Mouse (Mus musculus) limb, embryonic 15.5 days (tissue): ENCODE results near the gene Gm20219. TPM values are rescaled to one million over a fixed set of nuclear protein-coding genes. Genes with fewer than 3 reads are reported as not detected.
A peak's percentile ranks its signal among the peaks of the same experiment; 100 is the strongest.

Experiments used
- ATAC-seq: fragments of 200-750 bp; cut with Nextera tagmentation; 2 replicates; pipeline ENCODE4 v1.8.0; 2017; ENCODE audit warnings: low read depth, moderate TSS enrichment; ENCODE audit not compliant: insufficient number of reproducible peaks, low FRiP score, low TSS enrichment
- H3K27ac ChIP-seq: fragments of 300-500 bp; sonication (generic); 2 replicates; pipeline ENCODE4 v1.5.1; 2015; ENCODE audit warnings: moderate library complexity, mild to moderate bottlenecking, inconsistent platforms
- H3K27me3 ChIP-seq: fragments of 300-500 bp; sonication (generic); 2 replicates; pipeline ENCODE4 v1.6.1; 2015; ENCODE audit warnings: inconsistent platforms
- H3K36me3 ChIP-seq: fragments of 300-500 bp; sonication (generic); 2 replicates; pipeline ENCODE4 v1.6.1; 2015; ENCODE audit warnings: inconsistent platforms
- H3K4me1 ChIP-seq: fragments of 300-500 bp; sonication (generic); 2 replicates; pipeline ENCODE4 v1.6.1; 2015; ENCODE audit warnings: inconsistent platforms
- H3K4me2 ChIP-seq: fragments of 300-500 bp; sonication (generic); 2 replicates; pipeline ENCODE4 v1.6.1; 2015; ENCODE audit warnings: mild to moderate bottlenecking, inconsistent platforms
- H3K4me3 ChIP-seq: fragments of 300-500 bp; sonication (generic); 2 replicates; pipeline ENCODE4 v1.5.1; 2015; ENCODE audit warnings: mild to moderate bottlenecking, inconsistent platforms
- H3K9ac ChIP-seq: fragments of 300-500 bp; sonication (generic); 2 replicates; pipeline ENCODE4 v1.6.1; 2015; ENCODE audit warnings: inconsistent platforms
- H3K9me3 ChIP-seq: fragments of 300-500 bp; sonication (generic); 2 replicates; pipeline ENCODE4 v1.6.1; 2016; ENCODE audit warnings: inconsistent platforms
- WGBS: fragments of 180-500 bp; shearing (Covaris S2); methylation state at CpG from one replicate; pipeline ENCODE4 v1.1.7; 2015; 5-methylcytosine and 5-hydroxymethylcytosine counted together
- polyA plus RNA-seq: library from polyadenylated mRNA; unstranded; fragments of >200 nt; fragmentation: Nextera tagmentation; extraction: Ambion mirVana; gene quantifications from 2 replicates; pipeline ENCODE4 v1.2.1, GENCODE M21; 2015

The Gm20219 gene
- 16.2 and 16.6 TPM in 2 replicates for polyA plus RNA-seq

- 0 out of 2 replicates have a peak, but pooled peaks cover 2% of the 10 kb centered on the region for H3K4me1 ChIP-seq
- H3K9me3 ChIP-seq, result no peaks in the 10 kb centered on the region
- no peak within 1 kb of the TSS for H3K4me2 ChIP-seq
- no peak within 1 kb of the TSS for H3K9ac ChIP-seq
- no peaks in the 10 kb centered on the region for H3K36me3 ChIP-seq
- H3K27ac ChIP-seq, result peak within 1 kb of the TSS; percentile 27; the same call in 1 of the 2 replicates
- peak within 1 kb of the TSS; percentile 2 for H3K4me3 ChIP-seq
- WGBS, result 73% methylated on average over 20 of the region's 20 CpGs
- ATAC-seq, result no peak
- H3K27me3 ChIP-seq, result no peaks in the 10 kb centered on the region
Observed at GRCm38 (mm10) chr17:56554122-56554551, at the start of gene Gm20219. Gene Gm20219, minus strand, starts transcription at chr17:56554387.

- no peak for ATAC-seq
- H3K27ac ChIP-seq, result no peak overlapping the region
- peaks cover 16% of the 10 kb centered on the region for H3K4me1 ChIP-seq
- H3K9me3 ChIP-seq, result no peaks in the 10 kb centered on the region
- no peak overlapping the region for H3K9ac ChIP-seq
- WGBS, result 85% methylated on average over 9 of the region's 9 CpGs
- H3K4me2 ChIP-seq, result no peak overlapping the region
- peaks cover 88% of the 10 kb centered on the region for H3K36me3 ChIP-seq
- H3K27me3 ChIP-seq, result no peaks in the 10 kb centered on the region
- no peak overlapping the region for H3K4me3 ChIP-seq
Observed at GRCm38 (mm10) chr17:56604070-56604380, 49.8 kb upstream of the Gm20219 start.

GRCm38 (mm10) chr17:56603186-56604069 is 49.2 kb upstream of the Gm20219 start:
- peaks cover 88% of the 10 kb centered on the region for H3K36me3 ChIP-seq
- H3K27ac ChIP-seq, result no peak overlapping the region
- H3K27me3 ChIP-seq, result no peaks in the 10 kb centered on the region
- H3K9ac ChIP-seq, result no peak overlapping the region
- H3K4me2 ChIP-seq, result no peak overlapping the region
- ATAC-seq, result no peak
- no peak overlapping the region for H3K4me3 ChIP-seq
- no peaks in the 10 kb centered on the region for H3K9me3 ChIP-seq
- peaks cover 10% of the 10 kb centered on the region for H3K4me1 ChIP-seq
- WGBS, result 93% methylated on average over 28 of the region's 28 CpGs

GRCm38 (mm10) chr17:56593527-56594271 is 39.5 kb upstream of the Gm20219 start:
- H3K4me3 ChIP-seq, result no peak overlapping the region
- H3K9me3 ChIP-seq, result no peaks in the 10 kb centered on the region
- no peak overlapping the region for H3K4me2 ChIP-seq
- ATAC-seq, result peak; percentile 50; the same call in 1 of the 2 replicates
- 85% methylated on average over 8 of the region's 8 CpGs for WGBS
- H3K27me3 ChIP-seq, result no peaks in the 10 kb centered on the region
- no peak overlapping the region for H3K27ac ChIP-seq
- peaks cover 92% of the 10 kb centered on the region for H3K36me3 ChIP-seq
- 0 out of 2 replicates have a peak, but pooled peaks cover 11% of the 10 kb centered on the region for H3K4me1 ChIP-seq
- H3K9ac ChIP-seq, result no peak overlapping the region

GRCm38 (mm10) chr17:56592553-56592952 is 38.4 kb upstream of the Gm20219 start:
- H3K4me2 ChIP-seq, result no peak overlapping the region
- H3K4me3 ChIP-seq, result no peak overlapping the region
- peaks cover 96% of the 10 kb centered on the region for H3K36me3 ChIP-seq
- no peaks in the 10 kb centered on the region for H3K27me3 ChIP-seq
- peaks cover 14% of the 10 kb centered on the region for H3K4me1 ChIP-seq
- peak; percentile 35; the same call in 1 of the 2 replicates for ATAC-seq
- H3K9ac ChIP-seq, result no peak overlapping the region
- H3K27ac ChIP-seq, result 0 out of 2 replicates have a peak overlapping the region, but pooled peaks have one; percentile 5
- no peaks in the 10 kb centered on the region for H3K9me3 ChIP-seq

- no peak overlapping the region for H3K27ac ChIP-seq
- no peak overlapping the region for H3K4me2 ChIP-seq
- ATAC-seq, result no peak
- H3K36me3 ChIP-seq, result peaks cover 73% of the 10 kb centered on the region
- H3K4me3 ChIP-seq, result no peak overlapping the region
- H3K4me1 ChIP-seq, result peaks cover 32% of the 10 kb centered on the region
- no peaks in the 10 kb centered on the region for H3K27me3 ChIP-seq
- no peaks in the 10 kb centered on the region for H3K9me3 ChIP-seq
- WGBS, result 94% methylated on average over 4 of the region's 4 CpGs
- H3K9ac ChIP-seq, result no peak overlapping the region
Observed at GRCm38 (mm10) chr17:56588921-56589320, 34.7 kb upstream of the Gm20219 start.

- 78% methylated on average over 1 of the region's 1 CpGs for WGBS
- H3K4me3 ChIP-seq, result no peak overlapping the region
- H3K9ac ChIP-seq, result no peak overlapping the region
- no peak for ATAC-seq
- H3K4me2 ChIP-seq, result 0 out of 2 replicates have a peak overlapping the region, but pooled peaks have one; percentile 5
- H3K4me1 ChIP-seq, result peaks cover 38% of the 10 kb centered on the region
- no peaks in the 10 kb centered on the region for H3K27me3 ChIP-seq
- H3K9me3 ChIP-seq, result no peaks in the 10 kb centered on the region
- H3K36me3 ChIP-seq, result peaks cover 62% of the 10 kb centered on the region
- no peak overlapping the region for H3K27ac ChIP-seq
Observed at GRCm38 (mm10) chr17:56587773-56588172, 33.6 kb upstream of the Gm20219 start.

- Histone ChIP-seq H3K4me2 (peak overlapping the region; percentile 63), H3K4me3 (peak overlapping the region; percentile 95), H3K4me1 (peaks cover 48% of the 10 kb centered on the region), H3K27ac (peak overlapping the region; percentile 95), H3K36me3 (peaks cover 66% of the 10 kb centered on the region), H3K9ac (peak overlapping the region; percentile 78), H3K9me3 (no peaks in the 10 kb centered on the region), H3K27me3 (no peaks in the 10 kb centered on the region)
- WGBS, result under 1% methylated on average over 61 of the region's 61 CpGs
- ATAC-seq, result 0 out of 2 replicates have a peak, but pooled peaks have one; percentile 11
Observed at GRCm38 (mm10) chr17:56585171-56585821, 31.1 kb upstream of the Gm20219 start.

- Histone ChIP-seq H3K27ac (peak within 1 kb of the TSS; percentile 96), H3K36me3 (peaks cover 61% of the 10 kb centered on the region), H3K4me2 (peak within 1 kb of the TSS; percentile 77), H3K9ac (peak within 1 kb of the TSS; percentile 88), H3K9me3 (no peaks in the 10 kb centered on the region), H3K27me3 (no peaks in the 10 kb centered on the region), H3K4me1 (peaks cover 48% of the 10 kb centered on the region), H3K4me3 (peak within 1 kb of the TSS; percentile 95)
- under 1% methylated on average over 86 of the region's 101 CpGs for WGBS
- ATAC-seq, result peak; percentile 96
Observed at GRCm38 (mm10) chr17:56584257-56585130, 30.3 kb upstream of the Gm20219 start, which contains the start of the genes Safb2 and Safb. Gene Safb2, minus strand, starts transcription at chr17:56584585. Gene Safb, plus strand, starts transcription at chr17:56584825.

- Histone ChIP-seq H3K4me3 (peak overlapping the region; percentile 95), H3K9ac (peak overlapping the region; percentile 88), H3K27me3 (no peaks in the 10 kb centered on the region), H3K36me3 (peaks cover 57% of the 10 kb centered on the region), H3K4me1 (peaks cover 48% of the 10 kb centered on the region), H3K9me3 (no peaks in the 10 kb centered on the region), H3K27ac (peak overlapping the region; percentile 96), H3K4me2 (peak overlapping the region; percentile 77)
- 2% methylated on average over 33 of the region's 33 CpGs for WGBS
- ATAC-seq, result no peak
Observed at GRCm38 (mm10) chr17:56583611-56584256, 29.5 kb upstream of the Gm20219 start.
